Mouse (Mus musculus): Measurements from ENCODE around the gene Slc26a9.

Slc26a9 gene

DNA sequence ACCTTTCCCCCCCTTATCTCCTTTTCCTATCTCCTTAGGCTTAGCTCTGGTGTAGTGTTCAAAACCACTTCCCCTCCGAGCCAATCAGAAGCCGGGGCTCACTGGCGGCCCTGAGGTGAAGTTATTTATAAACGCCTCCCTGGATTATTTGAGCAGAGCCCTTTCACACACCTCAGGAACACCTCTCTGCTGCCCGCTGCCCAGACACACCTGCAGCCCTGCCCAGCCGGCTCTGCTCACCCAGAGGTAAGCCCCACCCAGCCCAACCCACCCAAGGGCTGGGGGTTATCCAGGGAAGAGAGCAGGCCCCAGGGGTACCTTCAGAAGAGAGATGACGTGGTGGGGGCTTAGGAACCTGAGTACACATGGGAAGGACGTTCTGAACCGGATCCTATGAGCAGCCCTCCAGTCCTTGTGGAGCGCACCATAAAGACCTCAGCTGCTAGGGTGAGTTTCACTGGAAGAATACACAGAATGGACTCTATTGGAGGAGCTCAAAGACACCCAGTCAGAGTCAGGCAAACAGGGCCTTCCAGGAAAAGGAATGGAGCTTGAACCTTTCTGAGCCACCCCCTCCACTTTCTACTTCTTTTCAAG is at the start of gene Slc26a9:
TSS of gene Slc26a9 (plus strand) at position 155 of the 597 bp plus-strand sequence.
- no peak for DNase-seq (ENCODE audit: low read depth, low spot score)

DNA sequence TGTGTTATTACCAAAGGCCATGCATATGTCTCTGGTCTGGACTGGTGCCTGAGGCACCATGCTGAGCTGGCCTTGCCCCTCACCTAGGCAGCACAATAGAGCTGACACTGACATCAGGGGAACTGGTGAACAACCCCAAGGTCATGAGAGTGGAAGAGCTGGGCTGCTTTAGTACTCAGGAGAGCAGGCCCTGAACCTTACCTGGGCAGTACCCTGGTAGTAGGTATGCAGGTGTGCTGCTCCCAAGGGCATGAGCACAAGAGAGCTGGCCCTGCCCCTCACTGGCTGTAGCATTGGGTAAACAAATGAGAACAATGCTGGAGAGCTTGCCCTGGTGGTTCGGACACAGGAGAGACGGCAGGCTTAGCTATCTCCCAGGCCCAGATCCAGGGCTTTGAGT is 48.5 kb upstream of the Slc26a9 start:
- no peak for DNase-seq (ENCODE audit: low read depth, low spot score)

DNA sequence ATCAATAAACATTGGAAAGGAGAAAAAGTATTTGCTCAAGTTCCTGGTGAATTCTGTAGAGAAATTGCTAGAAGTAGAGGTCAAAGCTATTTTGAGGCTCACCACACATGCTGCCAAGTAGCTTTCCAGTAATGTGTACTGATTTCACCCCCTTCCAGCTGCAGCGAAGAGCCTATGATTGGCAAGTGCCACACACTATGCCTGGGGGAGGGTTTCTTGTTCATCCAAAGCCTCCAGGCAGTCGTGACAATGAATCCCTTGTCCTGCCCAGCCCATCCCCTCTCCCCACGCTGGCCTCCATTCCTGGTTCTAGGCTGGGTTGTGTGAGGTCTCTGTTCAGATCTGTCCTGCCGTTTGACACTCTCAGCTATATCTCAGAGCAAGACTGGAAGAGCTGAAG is 47.5 kb upstream of the Slc26a9 start:
- DNase-seq (ENCODE audit: low read depth, low spot score), result no peak

DNA sequence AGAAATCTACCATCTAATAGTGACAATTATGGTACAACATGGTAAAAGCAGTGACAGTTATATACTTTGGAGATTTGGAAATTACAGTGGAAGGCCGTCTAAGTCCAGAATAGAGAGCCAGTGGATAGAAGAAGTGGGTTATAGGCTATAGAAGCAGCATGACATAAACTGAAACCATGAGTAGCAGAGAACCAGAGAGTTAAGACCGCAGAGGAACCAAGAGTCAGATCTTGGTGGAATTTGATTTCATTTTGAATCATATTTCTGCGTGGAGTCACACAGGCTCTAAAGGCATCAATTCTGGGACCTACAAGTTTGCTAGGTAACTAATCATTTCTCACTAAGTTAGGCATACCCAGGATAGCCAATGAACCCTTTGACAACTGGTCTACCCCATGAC is 45.1 kb upstream of the Slc26a9 start:
- DNase-seq (ENCODE audit: low read depth, low spot score), result no peak

DNA sequence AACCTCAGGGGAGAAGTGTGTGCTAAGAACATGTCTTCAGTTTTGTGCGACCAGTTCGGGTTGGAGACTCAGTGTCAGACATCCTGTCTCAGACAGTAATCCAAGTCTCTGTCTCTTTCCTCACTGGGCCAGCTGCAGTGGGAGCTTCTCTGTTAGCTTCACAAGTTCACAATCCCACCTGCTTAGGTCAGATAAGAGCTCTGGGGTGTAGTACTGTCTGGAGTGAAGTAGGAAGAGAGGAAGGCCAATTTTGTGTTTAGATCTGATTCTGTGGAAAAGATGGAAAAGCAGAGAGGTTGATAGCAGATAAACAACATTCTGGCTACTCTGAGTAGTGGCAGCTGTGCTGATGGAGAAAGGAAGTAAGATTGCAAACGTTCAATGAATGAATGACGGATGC is 44.2 kb upstream of the Slc26a9 start:
- DNase-seq (ENCODE audit: low read depth, low spot score), result no peak

DNA sequence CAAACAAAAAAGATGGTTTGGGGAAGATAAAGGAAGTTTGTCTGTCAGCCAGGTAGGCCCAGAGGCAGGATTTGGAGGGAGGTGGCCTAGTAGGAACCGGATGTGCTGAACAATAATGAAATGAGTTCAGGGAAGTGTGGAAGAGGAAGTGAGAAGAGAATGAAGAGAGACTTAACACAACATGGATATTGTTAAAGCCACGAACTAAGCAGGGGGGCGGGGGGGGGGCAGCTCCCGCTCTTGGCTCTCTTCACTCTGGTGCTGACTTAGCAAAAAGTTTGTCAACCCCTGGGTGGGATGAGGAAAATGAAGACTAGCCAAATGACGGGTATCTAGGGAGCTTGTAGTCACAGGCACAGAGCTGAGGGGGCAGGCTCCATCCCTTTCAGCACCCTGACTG is 43.4 kb upstream of the Slc26a9 start:
- DNase-seq (ENCODE audit: low read depth, low spot score), result no peak

DNA sequence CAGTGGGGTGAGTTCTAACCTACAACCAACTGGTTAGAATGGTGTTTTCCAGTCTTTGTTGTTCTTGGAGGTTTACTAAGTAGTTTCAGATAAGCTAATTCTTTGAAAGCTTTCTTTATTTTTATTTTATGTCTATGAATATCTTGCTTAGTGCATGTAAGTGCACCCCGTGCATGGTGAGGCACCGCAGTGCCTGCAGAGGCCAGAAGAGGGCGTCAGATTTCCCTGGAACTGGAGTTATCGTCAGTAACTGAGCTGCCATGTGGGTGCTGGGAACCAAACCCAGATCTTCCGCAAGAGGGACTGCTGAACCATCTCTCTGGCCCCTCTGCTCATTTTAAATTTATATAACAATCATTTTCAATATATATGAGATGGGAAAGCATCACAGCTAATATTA is 42.4 kb upstream of the Slc26a9 start:
- peak; percentile 31 for DNase-seq (ENCODE audit: low read depth, low spot score)

DNA sequence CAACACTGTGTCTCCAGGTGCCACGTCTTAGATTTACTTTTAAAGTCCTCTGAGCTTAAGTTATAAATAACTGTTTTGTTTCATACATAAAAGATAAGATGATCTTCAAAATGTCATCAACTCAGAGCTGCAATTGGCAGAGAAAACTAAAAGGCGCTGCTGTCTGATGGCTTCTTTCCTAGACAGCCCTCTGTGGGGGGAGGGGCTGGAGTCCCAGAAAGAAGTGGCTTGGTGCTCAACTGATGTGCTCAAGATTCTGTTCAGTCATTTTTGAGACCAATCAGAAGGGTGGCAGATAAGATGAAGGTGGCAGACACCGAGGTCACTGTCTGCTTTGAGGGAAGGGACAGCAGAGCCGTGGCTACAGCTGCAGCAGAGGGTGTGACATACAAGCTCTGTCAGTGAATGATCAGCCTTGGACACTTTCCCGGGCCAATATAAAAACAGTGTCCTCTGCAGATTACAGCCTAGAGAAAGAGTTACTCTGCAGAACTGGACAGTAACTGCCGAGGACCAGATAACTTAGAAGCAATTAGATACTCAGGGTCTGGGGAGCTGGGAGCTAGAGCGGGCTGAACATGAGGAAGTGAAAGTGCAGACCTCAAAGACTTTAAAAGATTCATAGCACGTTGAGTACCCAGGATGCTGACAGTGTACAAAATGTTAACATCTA is 41.6 kb upstream of the Slc26a9 start:
- DNase-seq (ENCODE audit: low read depth, low spot score), result no peak

DNA sequence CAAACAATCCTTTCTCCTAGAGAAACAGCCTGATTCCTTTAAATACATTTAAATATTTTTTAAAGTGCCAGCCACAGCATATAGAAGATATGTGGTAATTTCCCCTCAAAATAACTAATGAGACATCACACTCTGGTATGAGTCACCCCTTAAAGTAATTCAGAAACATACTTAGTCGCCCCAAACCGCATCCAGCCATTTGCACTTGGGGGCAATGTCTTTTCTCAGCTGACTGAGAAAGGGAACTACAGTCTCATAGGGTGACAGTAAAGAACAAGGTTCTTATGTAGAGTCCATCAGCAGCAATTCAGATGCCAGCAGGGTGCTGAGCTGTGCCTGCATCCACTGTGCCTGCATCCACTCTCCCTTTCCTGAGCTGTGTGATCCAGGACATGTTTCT is 40.3 kb upstream of the Slc26a9 start:
- no peak for DNase-seq (ENCODE audit: low read depth, low spot score)

DNA sequence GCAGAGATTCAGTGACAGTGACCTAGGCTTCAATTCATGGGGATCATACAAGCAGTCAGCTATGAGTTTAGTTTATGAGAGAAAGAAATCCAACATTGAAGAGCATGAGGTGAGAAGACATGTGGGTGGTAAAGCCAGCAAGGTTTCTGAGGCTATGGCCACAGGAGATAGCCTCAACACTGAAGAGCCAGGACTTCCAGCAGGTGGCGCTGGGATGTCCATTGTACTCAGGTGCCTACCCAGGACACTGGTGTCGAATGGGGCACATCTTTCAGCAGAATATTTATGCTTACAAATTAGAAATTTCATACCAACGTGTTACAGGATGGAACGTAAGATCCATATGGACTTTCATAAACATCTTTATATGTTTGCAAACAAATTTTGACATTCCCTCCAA is 35.5 kb upstream of the Slc26a9 start:
- DNase-seq (ENCODE audit: low read depth, low spot score), result peak; percentile 42

DNA sequence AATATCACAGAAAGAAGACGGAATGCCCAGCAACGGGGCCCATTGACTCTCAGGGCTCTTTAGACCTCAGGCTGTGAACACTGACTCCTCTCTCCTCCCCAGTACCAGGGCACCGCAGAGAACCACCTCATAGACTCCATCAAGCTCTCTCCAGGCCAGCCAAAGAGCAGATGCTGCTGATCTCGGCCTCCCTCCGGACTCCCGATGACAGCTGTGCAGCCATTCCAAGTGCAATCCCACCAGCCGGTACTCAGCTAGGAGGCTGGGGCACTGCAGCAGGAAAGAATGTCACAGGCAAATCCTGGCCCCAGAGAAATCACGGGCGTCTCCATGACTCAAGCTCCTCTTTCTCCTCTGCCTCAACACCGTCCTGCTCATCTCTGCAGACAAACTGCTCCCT is 32.3 kb upstream of the Slc26a9 start:
- no peak for DNase-seq (ENCODE audit: low read depth, low spot score)

DNA sequence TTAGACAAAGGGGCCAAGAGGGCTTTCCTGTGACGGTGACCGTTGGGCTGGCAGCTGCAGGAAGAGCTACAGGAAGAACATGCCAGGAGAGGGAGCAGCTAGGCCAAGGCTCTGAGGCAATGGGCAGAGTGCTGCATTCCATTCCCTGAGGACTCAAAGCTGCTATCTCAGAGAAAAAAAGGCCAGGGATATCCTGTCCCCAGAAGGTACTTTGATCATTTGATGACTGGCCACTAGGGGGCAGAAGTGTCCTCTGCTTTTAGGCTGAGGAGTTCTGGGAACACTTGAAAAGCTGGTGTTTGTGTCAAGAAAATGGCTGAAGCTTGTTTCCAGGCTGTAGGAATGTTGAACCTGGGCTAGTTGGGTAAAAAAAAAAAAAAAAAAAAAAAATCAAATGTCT is 31.4 kb upstream of the Slc26a9 start:
- DNase-seq (ENCODE audit: low read depth, low spot score), result peak; percentile 90

DNA sequence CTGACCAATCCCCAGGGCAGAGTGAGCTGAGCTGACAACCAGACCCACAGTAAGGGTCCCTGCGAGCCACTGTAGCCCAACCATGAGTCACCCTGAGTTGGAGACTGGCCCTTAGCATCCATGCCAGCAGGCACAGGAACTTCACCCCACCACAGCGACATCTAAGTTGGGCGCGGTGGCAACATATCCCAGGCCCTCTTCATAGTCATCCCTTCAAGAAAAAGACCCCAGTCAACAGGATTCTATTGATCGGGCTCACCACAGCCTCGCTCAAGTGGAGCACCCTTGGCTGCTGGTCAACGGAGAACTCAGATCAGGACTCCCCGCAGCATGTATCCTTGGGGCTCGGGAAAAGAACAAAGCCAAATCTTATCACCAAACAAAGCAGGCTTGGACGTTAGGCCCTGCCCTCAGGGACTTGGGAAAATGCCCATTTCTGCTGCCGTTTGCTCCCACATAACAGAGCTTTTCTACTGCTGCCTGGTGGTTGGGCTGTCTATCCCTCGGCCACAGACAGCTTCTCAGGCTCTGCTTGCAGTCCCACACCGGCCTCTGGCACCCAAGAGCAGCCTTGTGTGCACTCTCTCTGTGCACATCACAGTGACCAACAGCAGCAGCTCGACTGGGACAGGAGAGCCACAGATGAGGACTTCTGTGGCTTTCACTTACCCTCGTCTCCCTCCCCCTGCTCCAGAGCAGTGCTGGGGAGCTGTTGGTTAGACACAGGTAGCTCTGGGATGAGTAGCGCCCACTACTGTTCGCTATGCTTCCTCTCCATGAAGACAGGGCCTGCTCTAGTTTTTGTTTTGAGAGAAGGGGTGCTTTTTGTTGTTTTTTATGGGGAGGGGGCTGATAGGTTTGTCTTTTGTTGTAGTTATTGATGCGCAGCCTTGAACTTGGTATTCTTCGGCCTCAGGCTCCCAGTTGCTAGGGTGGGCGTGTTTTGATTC is 29.2 kb upstream of the Slc26a9 start:
- peak; percentile 71 for DNase-seq (ENCODE audit: low read depth, low spot score)

DNA sequence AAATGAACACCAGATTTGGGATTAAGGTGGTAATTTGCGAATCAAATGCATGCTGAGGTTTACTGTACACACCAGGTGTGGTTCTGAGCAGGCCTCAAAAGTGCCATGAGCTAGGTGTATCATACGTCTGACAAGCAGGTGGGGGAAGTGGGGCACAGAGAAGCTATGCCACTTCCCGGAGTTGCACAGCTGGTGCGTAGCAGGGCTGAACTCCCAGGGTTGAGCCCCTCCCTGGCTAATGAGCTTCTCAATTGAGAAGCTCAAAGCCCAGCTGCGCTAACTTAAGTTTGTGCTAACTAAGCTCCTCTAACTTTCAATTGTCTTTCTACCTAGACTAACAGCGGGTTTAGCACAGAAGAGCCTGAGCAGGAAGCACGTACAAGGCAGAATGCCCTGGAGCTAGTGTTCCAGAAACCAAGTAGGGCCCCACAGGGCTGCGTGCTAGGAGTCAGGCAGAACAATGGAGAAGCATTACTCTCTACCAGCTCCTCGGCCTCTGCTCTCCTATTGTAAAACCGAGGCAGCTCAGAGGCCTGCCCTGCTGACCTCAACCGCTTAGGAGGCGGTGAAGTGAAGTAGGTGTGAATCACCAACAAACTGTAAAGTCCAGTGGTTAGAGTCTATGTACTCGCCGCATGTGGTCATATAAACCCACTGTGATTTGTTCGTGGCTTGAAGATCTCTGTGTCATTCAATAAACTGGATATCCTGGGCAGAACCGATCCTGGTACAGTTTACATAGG is 24.7 kb upstream of the Slc26a9 start:
- DNase-seq (ENCODE audit: low read depth, low spot score), result peak; percentile 71

DNA sequence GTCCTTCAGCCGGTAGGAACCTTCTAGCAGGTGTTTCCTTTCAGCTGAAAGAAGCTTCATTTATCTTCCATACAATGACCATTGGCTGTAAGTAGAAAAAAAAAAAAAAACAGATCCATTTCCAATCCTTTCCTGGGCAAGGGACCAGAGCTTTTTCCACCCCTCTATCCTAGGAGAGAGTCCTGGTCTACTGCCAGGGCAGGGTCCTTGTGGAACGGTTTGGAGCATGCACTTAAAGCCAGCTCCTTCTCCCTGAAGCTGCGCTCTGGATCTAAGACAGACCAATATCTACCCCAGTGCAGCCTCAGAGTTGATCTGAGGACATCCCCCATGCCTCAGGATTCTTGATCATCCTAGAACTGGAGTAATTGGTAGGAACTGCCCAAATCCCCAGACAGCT is 21.8 kb upstream of the Slc26a9 start:
- DNase-seq (ENCODE audit: low read depth, low spot score), result no peak

DNA sequence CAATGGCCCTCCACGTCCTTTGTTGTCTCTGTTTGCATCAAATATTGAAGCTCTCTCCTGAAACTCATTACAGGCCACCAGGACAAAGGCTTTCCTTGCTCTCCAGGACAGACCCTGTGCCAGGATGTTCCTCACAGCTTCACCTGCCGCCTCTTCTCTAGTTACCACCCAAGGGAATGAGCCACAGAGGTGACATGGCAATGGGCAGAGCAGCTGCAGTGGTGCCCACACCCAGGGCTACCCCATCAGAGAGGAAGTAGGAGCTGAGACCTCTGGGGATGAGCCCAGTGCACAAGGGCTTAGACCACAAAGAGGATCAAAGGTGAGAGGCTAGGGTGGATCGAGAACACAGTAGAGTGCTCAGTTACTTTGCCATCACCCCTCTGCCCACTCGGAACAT is 20.3 kb upstream of the Slc26a9 start:
- DNase-seq (ENCODE audit: low read depth, low spot score), result no peak

DNA sequence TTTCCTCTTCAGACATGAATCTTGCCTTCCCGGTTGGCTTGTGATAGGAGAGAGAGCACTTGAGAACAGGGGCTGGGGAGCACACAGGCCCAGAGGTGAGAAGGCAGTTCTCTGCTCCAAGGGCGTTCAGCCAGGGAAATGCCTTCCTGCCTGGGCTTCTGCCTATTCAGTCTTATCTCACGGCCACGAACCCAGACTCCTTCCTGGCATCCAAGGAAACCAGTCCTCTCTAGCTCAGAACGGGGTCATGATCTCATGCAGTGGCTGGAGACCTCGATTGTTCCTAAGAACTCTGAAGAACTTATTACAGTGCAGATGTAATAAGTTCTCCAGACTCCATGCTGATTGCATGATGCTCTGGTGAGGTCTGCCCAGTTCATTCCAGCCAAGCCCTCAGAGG is 17.2 kb upstream of the Slc26a9 start:
- no peak for DNase-seq (ENCODE audit: low read depth, low spot score)

DNA sequence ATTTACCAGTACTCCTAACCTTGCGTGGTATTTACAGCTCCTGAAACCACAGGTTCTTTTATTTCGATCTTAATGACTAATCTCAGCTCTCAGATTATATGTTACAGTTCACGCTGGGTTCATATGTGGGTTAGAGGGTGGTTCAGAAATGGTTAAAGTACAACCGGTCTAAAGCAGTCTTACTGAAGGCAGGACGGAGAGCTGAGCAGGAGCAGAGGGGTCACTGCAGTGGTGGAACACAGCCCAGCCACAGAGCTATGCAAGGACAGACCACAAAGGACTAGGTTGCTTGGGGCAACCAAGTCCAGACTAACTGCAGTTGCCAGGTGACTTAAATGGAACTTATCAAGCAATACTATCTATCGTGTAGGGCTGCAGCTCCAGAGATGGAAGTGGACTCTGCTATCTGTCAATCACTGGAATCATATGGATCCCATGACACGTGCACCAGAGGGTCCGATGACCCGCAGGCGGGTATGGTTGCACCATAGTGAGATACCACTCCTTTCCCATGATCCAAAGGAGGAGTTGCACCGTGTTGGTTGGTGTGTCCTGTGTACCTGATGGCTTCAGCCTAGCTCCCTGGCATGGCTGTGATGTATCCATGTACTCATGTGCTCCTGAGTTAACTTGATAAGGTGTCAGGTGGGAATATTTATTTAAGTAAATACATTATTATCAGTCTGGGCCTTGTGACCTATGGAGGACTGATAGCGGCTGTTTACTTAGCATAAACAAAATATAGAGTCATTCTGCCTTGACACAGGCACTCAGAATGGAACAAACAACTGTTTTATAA is 13.0 kb upstream of the Slc26a9 start:
- DNase-seq (ENCODE audit: low read depth, low spot score), result no peak

DNA sequence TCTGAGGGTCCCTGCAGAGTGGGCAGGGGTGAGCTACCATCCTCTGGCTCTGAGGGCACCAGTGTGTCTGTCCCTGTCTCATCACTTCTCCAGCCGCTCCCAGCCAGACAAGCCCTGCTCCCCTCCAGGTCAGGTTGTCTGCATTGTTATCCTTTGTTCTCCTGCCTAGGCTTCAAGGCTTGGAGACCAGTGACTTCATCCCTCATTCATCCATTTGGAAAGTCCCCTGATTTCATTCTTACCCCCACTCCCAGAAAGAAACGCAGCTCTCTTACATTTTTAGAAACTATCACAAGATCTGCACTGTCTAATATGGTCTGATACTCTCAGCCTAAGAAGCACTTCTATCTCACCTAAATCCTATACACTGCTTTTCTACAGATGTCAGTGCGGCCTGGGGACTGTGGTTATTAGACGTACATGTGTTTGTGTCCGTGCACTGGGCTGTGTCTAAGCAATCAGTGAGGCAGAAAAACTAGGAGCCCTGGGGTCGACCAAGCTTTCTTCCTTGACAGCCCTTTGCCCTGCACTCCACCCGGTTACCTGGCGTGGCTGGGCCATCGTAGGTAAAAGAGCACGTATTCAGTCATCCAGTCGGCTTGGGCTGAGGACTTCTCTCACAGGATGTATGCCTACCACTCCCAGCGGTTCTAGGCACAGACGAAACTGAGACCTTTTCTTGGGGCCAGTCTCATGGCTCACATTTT is 10.2 kb upstream of the Slc26a9 start:
- DNase-seq (ENCODE audit: low read depth, low spot score), result no peak

DNA sequence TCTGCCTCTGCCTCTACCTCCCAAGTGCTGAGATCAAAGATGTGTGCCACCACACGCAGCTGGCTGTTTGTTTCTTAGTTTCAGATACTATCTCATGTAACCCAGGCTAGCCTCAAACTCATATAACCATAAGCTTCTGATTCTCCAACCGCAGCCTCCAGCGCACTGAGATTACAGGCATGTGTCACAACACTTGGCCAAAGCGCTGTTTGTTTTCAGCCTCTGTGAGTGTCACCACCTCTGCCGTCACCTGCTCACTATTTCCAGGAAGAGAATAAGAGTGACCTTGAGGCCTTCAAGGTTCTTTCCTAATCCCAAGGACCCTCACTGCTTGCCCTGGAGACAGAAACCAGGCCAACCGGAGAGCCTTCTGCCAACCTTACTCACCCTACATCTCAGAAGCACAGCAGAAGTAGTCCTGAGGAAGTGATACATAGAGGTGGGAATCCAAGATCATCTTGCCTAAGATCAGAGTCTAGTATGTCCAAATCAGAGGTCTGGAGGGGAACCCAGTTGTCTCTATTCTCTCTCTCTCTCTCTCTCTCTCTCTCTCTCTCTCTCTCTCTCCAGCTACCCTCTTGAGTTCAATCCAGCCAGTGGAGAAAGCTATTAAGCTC is 9.1 kb upstream of the Slc26a9 start:
- no peak for DNase-seq (ENCODE audit: low read depth, low spot score)
